Mouse (Mus musculus) layer of hippocampus, postnatal 36 days (tissue): ENCODE data around the gene Ap2a1. TPM values are rescaled to one million over a fixed set of nuclear protein-coding genes. Genes with fewer than 3 reads are reported as not detected.

Experiments used
- total RNA-seq, 2 experiments: library from RNA; stranded (reverse); gene quantifications; 2 replicates each; pipeline ENCODE4 v1.2.3; 2021

Gene Ap2a1
- total RNA-seq, 2 experiments from 2014 or later = 295 to 305 TPM

Other genes starting within 250 kb of the Ap2a1 start
- not detected for gene Izumo2, start 220.8 kb downstream of the Ap2a1 start, total RNA-seq
- 10 to 100 TPM; 31.8 to 34.8 TPM for gene Vrk3, start 181.1 kb downstream of the Ap2a1 start, total RNA-seq
- gene Zfp473, start 178.4 kb downstream of the Ap2a1 start, total RNA-seq = under 1 TPM; 0.22 to 0.38 TPM
- 10 to 100 TPM; 29.7 to 30.6 TPM for gene Nup62, start 113.4 kb downstream of the Ap2a1 start, total RNA-seq
- 1 to 10 TPM; 1.1 to 2.5 TPM for gene Il4i1, start 113.1 kb downstream of the Ap2a1 start, total RNA-seq
- gene Atf5, start 112.8 kb downstream of the Ap2a1 start, total RNA-seq = 10 to 100 TPM; 26.3 to 28.9 TPM
- gene Akt1s1, start 80.5 kb downstream of the Ap2a1 start, total RNA-seq = 10 to 100 TPM; 78.8 to 80.6 TPM
- 10 to 100 TPM; 63.7 to 64.6 TPM for gene Tbc1d17, start 80.4 kb downstream of the Ap2a1 start, total RNA-seq
- 10 to 100 TPM; 27.1 to 27.2 TPM for gene Pnkp, start 72.4 kb downstream of the Ap2a1 start, total RNA-seq
- gene Ptov1, start 59.7 kb downstream of the Ap2a1 start, total RNA-seq = 100 to 1,000 TPM; 346 to 359 TPM
- gene Med25, start 36.8 kb downstream of the Ap2a1 start, total RNA-seq = 100 to 1,000 TPM in 1 of 2 experiments, 10 to 100 TPM in 1; 97.2 to 113 TPM
- 10 to 100 TPM; 23.8 to 29.1 TPM for gene Fuz, start 33.4 kb downstream of the Ap2a1 start, total RNA-seq
- under 1 TPM; 0.87 to 0.88 TPM for gene Tsks, start 13.7 kb upstream of the Ap2a1 start, total RNA-seq
- gene Cpt1c, start 45.4 kb upstream of the Ap2a1 start, total RNA-seq = 100 to 1,000 TPM; 131 to 137 TPM
- gene Prmt1, start 57.1 kb upstream of the Ap2a1 start, total RNA-seq = 100 to 1,000 TPM; 155 to 168 TPM
- gene Irf3, start 68.2 kb upstream of the Ap2a1 start, total RNA-seq = 10 to 100 TPM; 45.9 to 51.0 TPM
- 1 to 10 TPM; 3.0 to 4.1 TPM for gene Bcl2l12, start 69.2 kb upstream of the Ap2a1 start, total RNA-seq
- gene Scaf1, start 86.9 kb upstream of the Ap2a1 start, total RNA-seq = 100 to 1,000 TPM; 149 to 155 TPM
- gene Rras, start 88.5 kb upstream of the Ap2a1 start, total RNA-seq = 1 to 10 TPM; 9.7 TPM
- gene Prr12, start 123.4 kb upstream of the Ap2a1 start, total RNA-seq = 10 to 100 TPM; 74.3 to 75.3 TPM
- 10 to 100 TPM; 51.0 to 51.3 TPM for gene Nosip, start 132.9 kb upstream of the Ap2a1 start, total RNA-seq
- 1 to 10 TPM; 5.5 to 6.1 TPM for gene Prrg2, start 133.2 kb upstream of the Ap2a1 start, total RNA-seq
- gene Rcn3, start 162.7 kb upstream of the Ap2a1 start, total RNA-seq = 1 to 10 TPM; 6.2 to 6.9 TPM
- gene Fcgrt, start 174.4 kb upstream of the Ap2a1 start, total RNA-seq = 10 to 100 TPM; 16.7 to 18.5 TPM
- 100 to 1,000 TPM; 408 to 432 TPM for gene Rps11, start 194.9 kb upstream of the Ap2a1 start, total RNA-seq
- 100 to 1,000 TPM; 788 to 817 TPM for gene Rpl13a, start 199.3 kb upstream of the Ap2a1 start, total RNA-seq
- under 1 TPM in 1 of 2 experiments, not detected in 1; 0.50 TPM for gene Gm45713, start 206.7 kb upstream of the Ap2a1 start, total RNA-seq
- gene Flt3l, start 206.9 kb upstream of the Ap2a1 start, total RNA-seq = 10 to 100 TPM in 1 of 2 experiments, 1 to 10 TPM in 1; 7.0 to 10.1 TPM
- 10 to 100 TPM; 44.5 to 46.8 TPM for gene Pih1d1, start 224.8 kb upstream of the Ap2a1 start, total RNA-seq
- gene Aldh16a1, start 225.1 kb upstream of the Ap2a1 start, total RNA-seq = 10 to 100 TPM; 10.5 to 18.0 TPM
- gene Slc17a7, start 234.5 kb upstream of the Ap2a1 start, total RNA-seq = 1,000 to 10,000 TPM; 1,360 to 1,418 TPM